Mouse (Mus musculus) liver, embryonic 16.5 days (tissue): ENCODE data around the gene Izumo3. TPM values are rescaled to one million over a fixed set of nuclear protein-coding genes. Genes with fewer than 3 reads are reported as not detected.
"Not testable (repeated sequence)": the region's sequence is repeated elsewhere in the genome, so short reads cannot be mapped to it uniquely, and the experiment has no call there.

Experiments used
- ATAC-seq: fragments of 200-750 bp; cut with Nextera tagmentation; 2 replicates; pipeline ENCODE4 v1.8.0; 2017; ENCODE audit warnings: low read depth, mild to moderate bottlenecking, moderate number of reproducible peaks, moderate library complexity
- H3K27ac ChIP-seq: fragments of 300-500 bp; sonication (generic); 2 replicates; pipeline ENCODE4 v1.5.1; 2014; ENCODE audit warnings: mild to moderate bottlenecking, low read length
- H3K27me3 ChIP-seq: fragments of 300-500 bp; sonication (generic); 2 replicates; pipeline ENCODE4 v1.6.1; 2014; ENCODE audit warnings: low read depth, low read length, mixed read lengths; ENCODE audit not compliant: control insufficient read depth, insufficient read depth
- H3K36me3 ChIP-seq: fragments of 300-500 bp; sonication (generic); 2 replicates; pipeline ENCODE4 v1.6.1; 2014; ENCODE audit warnings: mild to moderate bottlenecking; ENCODE audit not compliant: control insufficient read depth, insufficient read depth
- H3K4me1 ChIP-seq: fragments of 300-500 bp; sonication (generic); 2 replicates; pipeline ENCODE4 v1.6.1; 2014; ENCODE audit warnings: low read depth, low read length, mixed read lengths; ENCODE audit not compliant: control insufficient read depth
- H3K4me2 ChIP-seq: fragments of 300-500 bp; sonication (generic); 2 replicates; pipeline ENCODE4 v1.6.1; 2014; ENCODE audit warnings: low read depth, low read length, mixed read lengths
- H3K4me3 ChIP-seq: fragments of 300-500 bp; sonication (generic); 2 replicates; pipeline ENCODE4 v1.5.1; 2014; ENCODE audit warnings: low read depth, mild to moderate bottlenecking, low read length
- H3K9ac ChIP-seq: fragments of 300-500 bp; sonication (generic); 2 replicates; pipeline ENCODE4 v1.6.1; 2014; ENCODE audit warnings: low read depth, low read length
- H3K9me3 ChIP-seq: fragments of 300-500 bp; sonication (generic); replicated peaks from 2 replicates; pipeline ENCODE4 v1.6.1; 2016; ENCODE audit warnings: low read length; ENCODE audit not compliant: control insufficient read depth
- WGBS: fragments of 180-500 bp; shearing (Covaris S2); extraction: QIAGEN DNeasy Blood & Tissue Kit; methylation state at CpG from one replicate; pipeline ENCODE4 v1.1.7; 2014; ENCODE audit not compliant: insufficient replicate concordance; 5-methylcytosine and 5-hydroxymethylcytosine counted together
- polyA plus RNA-seq: library from polyadenylated mRNA; unstranded; fragments of >200 nt; fragmentation: Nextera tagmentation; extraction: Ambion mirVana; gene quantifications from 2 replicates; pipeline ENCODE4 v1.2.1, GENCODE M21; 2015

Izumo3 gene
- polyA plus RNA-seq, result not detected in 2 replicates

DNA sequence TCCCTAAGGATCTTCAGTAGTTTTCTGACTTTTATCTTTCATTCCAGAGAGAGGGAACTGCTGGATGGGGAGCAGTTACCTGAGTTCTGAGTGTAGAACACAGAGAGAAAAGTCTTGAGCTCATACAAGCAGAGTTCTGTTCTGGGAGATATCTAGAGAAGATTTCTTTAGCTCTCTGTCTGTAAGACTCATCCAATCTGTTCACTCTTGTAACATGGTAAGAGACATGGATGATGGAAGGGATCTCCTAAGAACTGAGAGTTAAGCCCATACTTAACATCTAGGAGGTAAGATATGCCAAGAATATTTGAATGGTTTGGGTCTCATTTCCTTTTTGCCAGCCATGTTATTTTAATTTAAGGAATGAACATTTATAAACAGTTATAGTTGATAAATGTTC, at the start of gene Izumo3:
Izumo3 (minus strand) TSS at position 101 of the 400 bp plus-strand sequence.
- no peaks in the 10 kb centered on the region for H3K27me3 ChIP-seq
- H3K27ac ChIP-seq, result no peak within 1 kb of the TSS
- H3K36me3 ChIP-seq, result no peaks in the 10 kb centered on the region
- ATAC-seq, result no peak
- no peak within 1 kb of the TSS for H3K4me3 ChIP-seq
- no peaks in the 10 kb centered on the region for H3K4me1 ChIP-seq
- no peak within 1 kb of the TSS for H3K9ac ChIP-seq
- no peaks in the 10 kb centered on the region for H3K9me3 ChIP-seq
- no peak within 1 kb of the TSS for H3K4me2 ChIP-seq

DNA sequence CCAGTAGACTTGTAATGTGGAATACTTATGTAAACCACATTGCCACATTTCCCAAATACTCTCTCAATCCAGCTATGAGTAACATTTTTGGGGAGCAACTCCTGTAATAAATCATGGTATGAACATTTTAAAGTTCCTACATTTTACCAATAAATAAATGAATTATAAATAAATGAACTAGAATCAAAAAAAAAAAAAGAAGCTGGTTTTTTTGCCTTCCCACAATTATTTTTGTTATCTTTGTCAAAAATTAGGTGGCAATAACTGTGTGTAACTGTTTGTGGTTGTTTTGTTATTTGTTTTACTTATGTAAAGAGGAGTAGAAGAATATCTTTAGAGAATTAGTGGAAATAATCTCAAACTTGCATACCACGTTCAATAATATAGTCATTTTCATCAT, 44.6 kb upstream of the Izumo3 start, which contains the start of gene Gm12666:
Gm12666 (minus strand) TSS at position 101 of the 400 bp plus-strand sequence.
- H3K27ac ChIP-seq, H3K4me2 ChIP-seq, H3K27me3 ChIP-seq, ATAC-seq, H3K9me3 ChIP-seq, H3K4me3 ChIP-seq, H3K4me1 ChIP-seq, H3K9ac ChIP-seq, H3K36me3 ChIP-seq: not testable (repeated sequence)
- 59% methylated on average over 1 of the region's 1 CpGs for WGBS

DNA sequence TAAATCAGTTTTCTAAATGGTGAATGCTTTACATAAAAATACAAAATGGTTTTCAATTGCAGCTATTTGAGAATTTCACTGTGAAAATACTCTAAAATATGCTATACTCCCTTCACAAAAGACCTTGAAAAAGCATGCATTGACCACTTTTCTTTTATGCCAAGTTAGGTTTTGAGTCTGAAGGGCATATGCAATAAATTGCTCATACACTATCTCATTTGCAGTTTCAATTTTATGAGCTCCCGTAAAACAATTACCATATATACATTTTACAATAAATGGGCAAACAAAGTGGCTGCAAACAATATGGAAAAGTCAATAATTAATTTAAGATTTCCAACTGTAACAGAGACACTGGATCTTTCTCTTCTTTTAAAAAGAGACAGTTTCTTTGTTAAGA, 5.6 kb upstream of the Izumo3 start:
- Histone ChIP-seq H3K27me3 (no peaks in the 10 kb centered on the region), H3K4me1 (no peaks in the 10 kb centered on the region), H3K4me3 (no peak overlapping the region), H3K4me2 (no peak overlapping the region), H3K9me3 (no peaks in the 10 kb centered on the region), H3K9ac (no peak overlapping the region), H3K36me3 (no peaks in the 10 kb centered on the region), H3K27ac (no peak overlapping the region)
- no peak for ATAC-seq
- WGBS, result 56% methylated on average over 1 of the region's 1 CpGs

DNA sequence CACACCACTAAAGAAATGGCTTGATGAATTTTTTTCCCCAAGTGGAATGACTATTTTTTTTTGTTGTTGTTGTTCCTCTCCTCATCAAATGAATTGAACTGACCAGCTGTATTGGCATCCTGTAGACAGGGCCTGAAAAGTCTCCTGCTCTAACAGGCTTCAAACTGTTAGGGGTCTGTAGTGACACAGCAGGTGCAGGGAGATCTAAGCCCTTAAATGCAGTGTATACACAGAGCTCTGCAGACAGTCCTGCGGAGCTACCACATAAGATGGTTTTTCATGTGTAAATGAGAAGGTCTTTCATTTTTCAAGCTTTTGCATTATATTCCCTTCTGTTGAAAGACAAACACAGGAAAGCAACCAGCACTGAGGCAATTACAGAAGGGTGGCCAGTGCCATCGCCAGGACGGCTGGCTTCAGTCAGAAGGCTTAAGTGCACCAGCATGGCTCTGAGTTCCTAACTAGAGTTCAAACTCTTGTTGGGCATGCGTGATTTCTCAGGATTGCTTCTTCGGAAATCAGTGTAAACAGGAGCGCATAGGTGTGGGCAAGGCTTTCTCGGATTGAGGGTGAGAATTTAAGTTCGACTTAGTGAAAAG, 35.5 kb downstream of the Izumo3 start:
- no peak overlapping the region for H3K4me2 ChIP-seq
- no peak for ATAC-seq
- 41% methylated on average over 8 of the region's 8 CpGs for WGBS
- no peak overlapping the region for H3K4me3 ChIP-seq
- H3K27me3 ChIP-seq, result no peaks in the 10 kb centered on the region
- H3K9ac ChIP-seq, result no peak overlapping the region
- no peak overlapping the region for H3K27ac ChIP-seq
- no peaks in the 10 kb centered on the region for H3K4me1 ChIP-seq
- no peaks in the 10 kb centered on the region for H3K9me3 ChIP-seq
- H3K36me3 ChIP-seq, result no peaks in the 10 kb centered on the region

DNA sequence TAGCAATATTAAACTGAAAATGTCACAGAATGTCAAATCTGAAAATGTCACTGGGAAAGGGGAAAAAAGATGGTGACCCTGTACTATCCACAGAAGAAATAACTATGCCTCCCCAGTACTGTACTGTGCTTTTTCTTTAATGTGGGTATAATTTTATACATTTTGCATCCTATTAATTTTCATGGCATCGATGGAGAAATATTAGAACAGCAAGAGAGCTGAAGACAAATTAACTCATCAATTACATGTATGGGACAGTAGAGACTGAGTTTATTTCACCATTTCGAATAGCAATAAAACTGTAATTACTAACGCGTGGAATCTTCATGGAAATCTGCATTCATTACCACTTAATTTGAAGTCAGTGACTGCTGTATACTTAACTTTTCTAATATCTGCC, 49.6 kb downstream of the Izumo3 start:
- 78% methylated on average over 4 of the region's 4 CpGs for WGBS
- Histone ChIP-seq H3K27ac (no peak overlapping the region), H3K4me1 (no peaks in the 10 kb centered on the region), H3K4me3 (no peak overlapping the region), H3K9me3 (no peaks in the 10 kb centered on the region), H3K27me3 (no peaks in the 10 kb centered on the region), H3K4me2 (no peak overlapping the region), H3K9ac (no peak overlapping the region), H3K36me3 (no peaks in the 10 kb centered on the region)
- ATAC-seq, result no peak

DNA sequence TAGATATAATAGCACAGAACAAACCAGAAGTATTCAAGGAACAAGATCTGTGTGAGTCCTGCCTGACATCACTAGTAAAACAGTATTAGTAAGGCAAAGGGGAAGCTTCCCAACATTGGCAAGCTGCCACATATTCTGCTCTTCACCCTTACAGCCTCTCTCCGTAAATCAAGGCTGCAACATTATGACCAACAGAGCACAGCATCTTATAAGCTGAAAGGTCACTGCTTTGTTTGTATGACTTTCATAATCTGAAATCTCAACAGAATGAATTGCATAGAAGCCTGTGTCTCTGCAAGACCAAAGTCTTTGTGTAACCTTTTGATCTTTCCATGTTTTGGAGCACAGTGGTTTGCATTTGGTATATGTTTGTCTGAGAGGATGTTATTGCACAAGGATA, 51.1 kb downstream of the Izumo3 start:
- H3K4me3 ChIP-seq, result no peak overlapping the region
- no peaks in the 10 kb centered on the region for H3K27me3 ChIP-seq
- no peak overlapping the region for H3K27ac ChIP-seq
- H3K36me3 ChIP-seq, result no peaks in the 10 kb centered on the region
- ATAC-seq, result no peak
- H3K4me2 ChIP-seq, result no peak overlapping the region
- no peaks in the 10 kb centered on the region for H3K9me3 ChIP-seq
- H3K4me1 ChIP-seq, result no peaks in the 10 kb centered on the region
- WGBS, result 47% methylated on average over 1 of the region's 1 CpGs
- no peak overlapping the region for H3K9ac ChIP-seq

Other genes with a start within 250 kb of the Izumo3 start
- gene Gm12666, start 44.5 kb upstream of the Izumo3 start, polyA plus RNA-seq, result not detected in 2 replicates